Comparison of ENCODE assay signal across 21 mouse cellular contexts in the genomic region with DNA sequence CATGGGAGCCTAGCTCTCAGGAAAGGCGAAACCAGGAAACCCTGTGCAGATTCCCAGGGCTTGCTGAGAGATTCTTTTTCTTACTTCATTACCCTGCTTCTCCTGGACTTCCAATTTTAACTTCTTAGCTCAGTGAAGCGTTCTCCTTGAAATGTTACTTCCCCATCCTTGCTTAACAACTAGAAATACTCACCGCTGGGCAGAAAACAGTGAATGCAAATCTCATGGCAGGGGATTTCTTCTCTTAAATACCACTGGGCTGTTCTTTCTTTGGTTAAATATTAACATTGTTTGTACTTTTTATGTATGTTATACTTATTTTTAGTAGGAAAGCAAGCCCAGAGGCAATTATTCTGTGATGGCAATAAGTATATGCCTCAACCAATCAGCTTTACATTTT.
DNase-seq lines count a peak whose midpoint lies in the region; ATAC-seq and TF ChIP-seq lines count a peak whose summit lies in the region.
"Had no signal": no experiment of that assay in that cellular context is flagged by ENCODE, and none has a peak within 500 bp of the region (broad histone marks: within the 10 kb centered on the region; RNA-seq: fewer than 3 reads in every experiment).

No protein-coding gene starts in this region.

- no peak overlapping the region for H3K4me3 ChIP-seq in kidney, embryonic 15.5 days (replicated peaks)
- H3K4me3 ChIP-seq in kidney, postnatal 0 days (replicated peaks; ENCODE audit: low read depth, low read length): no peak overlapping the region
- H3K4me3 ChIP-seq in kidney, adult 2 months (ENCODE audit: insufficient read depth, low read depth, low read length): no peak overlapping the region
- H3K4me3 ChIP-seq: embryonic facial prominence, embryonic 10.5 days; embryonic facial prominence, embryonic 12.5 days; forebrain, embryonic 13.5 days; forebrain, embryonic 15.5 days had no signal

- H3K4me2 ChIP-seq in kidney, embryonic 15.5 days: no peak overlapping the region
- no peak overlapping the region for H3K4me2 ChIP-seq in kidney, postnatal 0 days (ENCODE audit: low read length)
- H3K4me2 ChIP-seq: embryonic facial prominence, embryonic 12.5 days; forebrain, embryonic 13.5 days; forebrain, embryonic 15.5 days had no signal

- H3K27ac ChIP-seq in kidney, embryonic 15.5 days: peak overlapping the region; percentile 54; the same call in 1 of the 2 replicates
- H3K27ac ChIP-seq in kidney, postnatal 0 days: peak overlapping the region; percentile 47; the same call in 1 of the 2 replicates
- H3K27ac ChIP-seq in kidney, adult 2 months (ENCODE audit: insufficient read depth, low read depth, low read length): no peak overlapping the region
- H3K27ac ChIP-seq: embryonic facial prominence, embryonic 10.5 days; embryonic facial prominence, embryonic 12.5 days; forebrain, embryonic 13.5 days; forebrain, embryonic 15.5 days had no signal

- WGBS in kidney, embryonic 15.5 days: 73% methylated on average over 3 of the region's 3 CpGs
- WGBS in kidney, postnatal 0 days: 68% methylated on average over 3 of the region's 3 CpGs
- WGBS in kidney, adult 2 months: 63% methylated on average over 3 of the region's 3 CpGs

- no peaks in the 10 kb centered on the region for H3K4me1 ChIP-seq in kidney, embryonic 15.5 days
- H3K4me1 ChIP-seq in kidney, postnatal 0 days (replicated peaks; ENCODE audit: insufficient read depth, low read length): peaks cover 5% of the 10 kb centered on the region; the same call in 1 of the 2 replicates
- H3K4me1 ChIP-seq in kidney, adult 2 months (ENCODE audit: control insufficient read depth, insufficient read depth, low read length): no peaks in the 10 kb centered on the region; the same call in 1 of the 2 replicates
- H3K4me1 ChIP-seq: embryonic facial prominence, embryonic 10.5 days; embryonic facial prominence, embryonic 12.5 days; forebrain, embryonic 13.5 days; forebrain, embryonic 15.5 days had no signal

- H3K27me3 ChIP-seq in kidney, embryonic 15.5 days: no peaks in the 10 kb centered on the region
- no peaks in the 10 kb centered on the region for H3K27me3 ChIP-seq in kidney, postnatal 0 days (ENCODE audit: insufficient read depth, low read length)
- no peaks in the 10 kb centered on the region for H3K27me3 ChIP-seq in kidney, adult 2 months (replicated peaks; ENCODE audit: control insufficient read depth, insufficient read depth, low read length)
- H3K27me3 ChIP-seq: embryonic facial prominence, embryonic 12.5 days; forebrain, embryonic 13.5 days; forebrain, embryonic 15.5 days; Patski had no signal

- TF ChIP-seq CTCF in kidney, postnatal 0 days (IDR thresholded peaks at IDR 0.05; ENCODE audit: low read depth): no peak
- TF ChIP-seq CTCF in kidney, adult 2 months (conservative IDR thresholded peaks at IDR 0.05; ENCODE audit: insufficient read depth, insufficient read length, low read depth, low read length): no peak

- no peaks in the 10 kb centered on the region for H3K36me3 ChIP-seq in kidney, embryonic 15.5 days
- no peaks in the 10 kb centered on the region for H3K36me3 ChIP-seq in kidney, postnatal 0 days (ENCODE audit: insufficient read depth, low read length)
- no peaks in the 10 kb centered on the region for H3K36me3 ChIP-seq in kidney, adult 2 months (ENCODE audit: control insufficient read depth, insufficient read depth, low read length)
- H3K36me3 ChIP-seq: embryonic facial prominence, embryonic 10.5 days; embryonic facial prominence, embryonic 12.5 days; forebrain, embryonic 15.5 days; G1E had no signal

- no peak for ATAC-seq in kidney, embryonic 15.5 days (replicated peaks; ENCODE audit: low FRiP score)
- no peak for ATAC-seq in kidney, postnatal 0 days (replicated peaks; ENCODE audit: low FRiP score, low read depth)
- ATAC-seq: activated CD4-positive, CD25-positive, alpha-beta regulatory T cell, adult 4 months; forebrain, embryonic 13.5 days; forebrain, embryonic 15.5 days; forebrain, postnatal 0 days; Patski had no signal

- H3K9me3 ChIP-seq in kidney, embryonic 15.5 days (replicated peaks): no peaks in the 10 kb centered on the region
- no peaks in the 10 kb centered on the region for H3K9me3 ChIP-seq in kidney, postnatal 0 days (replicated peaks; ENCODE audit: low read length)
- H3K9me3 ChIP-seq: embryonic facial prominence, embryonic 10.5 days; embryonic facial prominence, embryonic 12.5 days; forebrain, embryonic 13.5 days; forebrain, embryonic 15.5 days had no signal

- no peak overlapping the region for H3K9ac ChIP-seq in kidney, embryonic 15.5 days
- H3K9ac ChIP-seq in kidney, postnatal 0 days (ENCODE audit: low read depth, low read length): no peak overlapping the region
- H3K9ac ChIP-seq: embryonic facial prominence, embryonic 12.5 days; forebrain, embryonic 13.5 days; forebrain, embryonic 15.5 days; forebrain, postnatal 0 days had no signal

- no peak for TF ChIP-seq POLR2A in kidney, adult 2 months (IDR thresholded peaks at IDR 0.05; ENCODE audit: low read depth, low read length)

- DNase-seq in kidney, adult 9 months: no peak
- no peak for DNase-seq in kidney, postnatal 0 days (ENCODE audit: low spot score)
- DNase-seq in kidney, adult 2 months: no peak
- DNase-seq in frontal cortex, postnatal 36 days (ENCODE audit: low spot score in 2 of 2): no peak
- DNase-seq: adrenal gland, adult 8-10 months; adrenal gland, postnatal 14 days; adrenal gland, postnatal 36 days; cerebellum, adult 11-12 months; cerebellum, adult 2 months; cerebellum, adult 9-10 months; cerebellum, postnatal 10 days; cerebellum, postnatal 25 days; forebrain, postnatal 0 days had no signal
